Comparison of ENCODE assay signal across 8 mouse cellular contexts in the genomic region with DNA sequence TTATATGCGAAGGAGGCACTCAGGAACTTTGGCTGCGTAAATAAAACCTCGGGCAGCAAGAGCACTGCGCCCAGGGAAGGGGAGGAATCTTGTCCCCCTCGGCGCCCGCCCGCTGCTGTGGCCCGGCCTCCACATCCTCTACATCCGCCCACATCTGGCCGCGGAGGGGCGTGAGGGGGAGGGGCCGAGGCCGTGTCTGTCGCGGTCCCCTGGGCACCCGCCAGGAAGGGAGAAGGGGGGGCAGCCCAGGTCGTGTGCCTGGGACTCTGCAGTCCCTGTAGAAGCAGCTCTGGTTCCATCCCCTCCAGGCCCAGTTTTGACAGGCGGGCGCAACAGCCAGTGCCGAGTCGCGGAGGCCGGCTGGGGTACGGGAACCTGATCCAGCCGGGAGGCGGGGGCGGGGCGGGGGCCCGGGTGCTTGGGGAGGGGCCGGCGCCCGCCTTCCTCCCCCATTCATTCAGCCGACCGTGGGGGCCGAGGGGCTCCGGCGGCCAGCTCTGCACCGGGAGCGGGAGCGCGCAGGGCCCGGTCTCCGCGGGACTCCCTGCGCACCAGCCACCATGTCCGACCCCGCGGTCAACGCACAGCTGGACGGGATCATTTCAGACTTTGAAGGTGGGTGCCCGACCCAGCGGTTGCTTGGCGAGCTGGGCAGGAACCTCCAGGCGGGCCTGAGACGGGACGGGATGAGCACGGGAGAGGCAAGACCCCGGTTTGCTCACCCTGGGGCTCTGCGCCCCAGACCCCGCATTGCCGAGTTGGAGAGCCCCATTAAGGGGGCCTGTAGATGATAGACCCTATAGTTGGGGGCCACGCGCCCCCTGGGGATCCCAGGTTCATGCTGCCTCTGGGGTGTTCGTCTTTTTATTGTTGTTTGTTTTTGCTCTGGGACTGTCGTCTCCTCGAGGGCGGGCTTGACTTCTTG.
DNase-seq lines count a peak whose midpoint lies in the region; ATAC-seq and TF ChIP-seq lines count a peak whose summit lies in the region.

No protein-coding gene starts in this region.

- peak overlapping the region; percentile 72 for H3K9ac ChIP-seq in forebrain, embryonic 16.5 days (replicated peaks; ENCODE audit: low read depth, low read length)

- no peaks in the 10 kb centered on the region for H3K36me3 ChIP-seq in forebrain, embryonic 16.5 days (ENCODE audit: control insufficient read depth, insufficient read depth)

- no peaks in the 10 kb centered on the region for H3K27me3 ChIP-seq in forebrain, embryonic 16.5 days (replicated peaks; ENCODE audit: control insufficient read depth, insufficient read depth, low read length)

- no peak for TF ChIP-seq CTCF in layer of hippocampus, adult 2 months (conservative IDR thresholded peaks at IDR 0.05)

- H3K4me1 ChIP-seq in forebrain, embryonic 16.5 days (replicated peaks; ENCODE audit: control insufficient read depth, insufficient read depth, low read length), result peaks cover 51% of the 10 kb centered on the region

- WGBS in forebrain, embryonic 16.5 days, result under 1% methylated on average over 66 of the region's 69 CpGs

- H3K4me2 ChIP-seq in forebrain, embryonic 16.5 days (ENCODE audit: low read length), result peak overlapping the region; percentile 83

- ATAC-seq in forebrain, embryonic 16.5 days, result peak; percentile 62

- peak overlapping the region; percentile 58 for H3K4me3 ChIP-seq in forebrain, embryonic 16.5 days (replicated peaks; ENCODE audit: low read length)
- peak overlapping the region; percentile 80 for H3K4me3 ChIP-seq in layer of hippocampus, adult 2 months

- H3K27ac ChIP-seq in forebrain, embryonic 16.5 days (ENCODE audit: low read length), result no peak overlapping the region
- peak overlapping the region; percentile 85 for H3K27ac ChIP-seq in layer of hippocampus, adult 2 months

- peak; percentile 41 for DNase-seq in A20 (ENCODE audit: low read depth, low spot score)
- peak; percentile 90 for DNase-seq in adrenal gland, adult 8-10 months
- peak; percentile 95 for DNase-seq in heart, postnatal 4 days
- peak in 1 of 2 experiments; percentile 55 for DNase-seq in layer of hippocampus, adult 2 months (ENCODE audit: low spot score in 2 of 2)
- DNase-seq in lung, postnatal 10 days, result peak; percentile 97
- DNase-seq in ovary, postnatal 14 days (ENCODE audit: low spot score), result peak; percentile 77
- DNase-seq in thymus, postnatal 14 days, result peak; percentile 91

- H3K9me3 ChIP-seq in forebrain, embryonic 16.5 days (ENCODE audit: control insufficient read depth, low read length), result no peaks in the 10 kb centered on the region
